Mouse (Mus musculus): ENCODE results near the gene Nubpl.

DNA sequence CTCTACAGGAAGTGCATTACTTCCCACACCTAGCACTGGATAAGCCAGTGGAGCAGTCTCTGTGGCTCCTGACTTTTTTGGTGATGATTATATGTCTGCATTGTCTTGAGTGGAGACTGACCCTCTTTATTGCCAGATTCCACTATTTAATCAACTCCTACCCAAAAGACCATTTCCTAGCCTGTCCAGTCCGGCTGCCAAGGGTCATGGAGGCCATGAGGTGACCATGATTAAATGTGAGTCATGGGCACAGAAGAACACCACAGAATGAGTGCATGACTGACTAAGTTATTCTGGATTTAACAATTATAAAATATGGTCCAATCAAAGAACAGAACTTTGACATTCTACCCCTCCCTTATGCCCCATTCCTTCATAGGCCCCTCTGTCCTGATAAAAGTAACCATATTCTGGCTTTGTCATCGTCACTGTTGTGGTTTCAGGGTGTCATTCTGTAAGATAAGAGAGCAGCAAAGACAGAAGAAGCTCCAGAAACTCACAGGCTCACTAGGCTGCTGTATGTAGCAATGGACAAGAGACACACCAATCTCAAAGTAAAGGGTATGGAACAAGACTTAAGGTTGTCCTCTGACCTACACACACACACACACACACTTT is 240.7 kb downstream of the Nubpl start:
- TF ChIP-seq MAFK (IDR thresholded peaks at IDR 0.05; ENCODE audit: insufficient read depth, low read depth, low read length) = no peak
- no peak for TF ChIP-seq CHD2 (IDR thresholded peaks at IDR 0.05; ENCODE audit: low read depth, low read length)
- no peak for TF ChIP-seq ZC3H11A (IDR thresholded peaks at IDR 0.05; ENCODE audit: borderline replicate concordance, low read depth, low read length)
- no peak for TF ChIP-seq HCFC1 (IDR thresholded peaks at IDR 0.05; ENCODE audit: borderline replicate concordance, insufficient read depth, low read length)
- TF ChIP-seq ZNF384 (IDR thresholded peaks at IDR 0.05; ENCODE audit: low read depth, low read length) = no peak
